Mouse (Mus musculus) ES-E14 (cell line): Measurements from ENCODE around the gene Abtb1.

ENCODE experiments used
- CHD2 ChIP-seq: IDR thresholded peaks from 2 replicates; pipeline ENCODE4 v1.6.1; 2014; ENCODE audit warnings: mild to moderate bottlenecking, low read depth, low read length, inconsistent platforms
- MAFK ChIP-seq: IDR thresholded peaks from 2 replicates; pipeline ENCODE4 v1.6.1; 2014; ENCODE audit warnings: mild to moderate bottlenecking, low read depth, low read length, inconsistent platforms; ENCODE audit not compliant: insufficient read depth
- ZC3H11A ChIP-seq: IDR thresholded peaks from 2 replicates; pipeline ENCODE4 v1.6.1; 2012; ENCODE audit warnings: low read depth, mild to moderate bottlenecking, inconsistent platforms, low read length, borderline replicate concordance

GRCm38 (mm10) chr6:88826088-88826487 is 15.7 kb downstream of the Abtb1 start:
- no peak for TF ChIP-seq CHD2
- TF ChIP-seq ZC3H11A: no peak
- no peak for TF ChIP-seq MAFK
